Mouse (Mus musculus): ENCODE measurements around the gene Abcb9. TPM values are rescaled to one million over a fixed set of nuclear protein-coding genes. Genes with fewer than 3 reads are reported as not detected.
A peak's percentile ranks its signal among the peaks of the same experiment; 100 is the strongest.

Abcb9 gene
- polyA plus RNA-seq, 1 experiment: 7.0 TPM

- peaks cover 25% of the 10 kb centered on the region; the same call in 1 of the 2 replicates for H3K4me1 ChIP-seq (ENCODE audit: control insufficient read depth, insufficient read depth, insufficient read length)
- H3K27me3 ChIP-seq (ENCODE audit: control insufficient read depth, insufficient read depth, low read length): no peaks in the 10 kb centered on the region
- TF ChIP-seq POLR2A (IDR thresholded peaks at IDR 0.05; ENCODE audit: low read depth, low read length): no peak
- TF ChIP-seq CTCF (IDR thresholded peaks at IDR 0.05; ENCODE audit: extremely low read depth, insufficient read depth, insufficient read length, insufficient replicate concordance): no peak
- peak overlapping the region; percentile 66 for H3K27ac ChIP-seq (ENCODE audit: insufficient read depth, low read length)
- no peak overlapping the region; the same call in 1 of the 2 replicates for H3K4me3 ChIP-seq (ENCODE audit: extremely low read depth, insufficient read depth, insufficient read length)
- DNase-seq (ENCODE audit: low read depth in 1 of 2, low spot score in 2 of 2): no peak
- whole genome bisulfite sequencing: 58% methylated on average over 9 of the region's 9 CpGs
- no peaks in the 10 kb centered on the region for H3K36me3 ChIP-seq (ENCODE audit: control insufficient read depth, insufficient read depth, low read length)
These were observed 16.7 kb downstream of the Abcb9 start for GRCm38 (mm10) chr5:124078794-124079416.

DNA sequence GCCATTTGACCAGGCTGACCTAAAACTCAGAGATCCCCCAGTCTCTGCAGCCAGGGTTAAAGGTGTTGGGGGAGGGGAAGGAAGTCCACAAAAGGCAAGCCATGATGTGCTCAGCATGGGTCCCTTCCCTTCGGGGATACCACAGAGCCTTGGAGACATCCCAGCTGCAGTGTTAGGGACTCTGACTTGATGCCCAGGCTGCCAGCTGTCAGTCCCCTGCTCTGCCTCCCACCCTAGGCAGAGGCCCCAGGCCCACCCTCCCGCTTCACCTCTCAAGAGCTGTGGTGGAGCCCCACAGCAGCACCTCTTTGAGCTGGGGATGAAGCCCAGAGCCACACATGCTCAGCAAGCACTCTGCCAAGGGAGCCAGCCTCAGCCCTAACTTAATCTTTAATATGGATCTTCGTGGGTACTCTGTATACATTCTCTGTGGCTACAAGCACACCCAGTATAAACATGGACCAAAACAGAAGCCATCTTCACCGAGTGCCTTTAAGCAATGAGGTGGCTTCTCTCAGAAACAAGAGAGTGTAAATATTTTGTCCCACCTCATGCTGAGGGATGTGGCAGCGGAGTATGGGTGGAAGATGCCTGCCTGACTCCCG, 17.6 kb downstream of the Abcb9 start:
- H3K4me3 ChIP-seq (ENCODE audit: extremely low read depth, insufficient read depth, insufficient read length): no peak overlapping the region; the same call in 1 of the 2 replicates
- peaks cover 30% of the 10 kb centered on the region; the same call in 1 of the 2 replicates for H3K4me1 ChIP-seq (ENCODE audit: control insufficient read depth, insufficient read depth, insufficient read length)
- no peak for TF ChIP-seq POLR2A (IDR thresholded peaks at IDR 0.05; ENCODE audit: low read depth, low read length)
- no peak for TF ChIP-seq CTCF (IDR thresholded peaks at IDR 0.05; ENCODE audit: extremely low read depth, insufficient read depth, insufficient read length, insufficient replicate concordance)
- H3K36me3 ChIP-seq (ENCODE audit: control insufficient read depth, insufficient read depth, low read length): no peaks in the 10 kb centered on the region
- no peak for DNase-seq (ENCODE audit: low read depth in 1 of 2, low spot score in 2 of 2)
- H3K27me3 ChIP-seq (ENCODE audit: control insufficient read depth, insufficient read depth, low read length): no peaks in the 10 kb centered on the region
- 62% methylated on average over 6 of the region's 6 CpGs for WGBS
- H3K27ac ChIP-seq (ENCODE audit: insufficient read depth, low read length): peak overlapping the region; percentile 66

DNA sequence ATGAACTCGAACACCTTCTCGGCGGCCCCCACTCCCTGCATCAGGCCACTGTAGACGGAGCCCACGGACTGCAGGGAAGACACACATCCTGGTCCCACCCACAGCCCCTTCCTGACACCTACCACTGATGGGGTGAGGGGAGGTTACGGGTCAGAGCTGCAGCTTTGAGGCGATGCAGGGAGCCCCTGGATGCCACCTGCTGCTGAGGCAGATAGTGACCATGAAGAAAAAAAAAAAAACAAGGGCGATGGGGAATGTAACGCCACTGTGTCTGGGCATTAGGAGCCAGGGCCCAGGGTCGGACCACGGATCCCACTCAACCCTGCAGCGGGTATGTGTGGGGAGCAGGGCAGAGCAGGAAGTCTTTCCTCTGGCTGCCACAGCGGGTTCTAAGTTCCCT, 18.4 kb downstream of the Abcb9 start:
- no peaks in the 10 kb centered on the region for H3K27me3 ChIP-seq (ENCODE audit: control insufficient read depth, insufficient read depth, low read length)
- no peak for TF ChIP-seq CTCF (IDR thresholded peaks at IDR 0.05; ENCODE audit: extremely low read depth, insufficient read depth, insufficient read length, insufficient replicate concordance)
- TF ChIP-seq POLR2A (IDR thresholded peaks at IDR 0.05; ENCODE audit: low read depth, low read length): no peak
- no peak for DNase-seq (ENCODE audit: low read depth in 1 of 2, low spot score in 2 of 2)
- H3K4me1 ChIP-seq (ENCODE audit: control insufficient read depth, insufficient read depth, insufficient read length): peaks cover 30% of the 10 kb centered on the region; the same call in 1 of the 2 replicates
- no peaks in the 10 kb centered on the region for H3K36me3 ChIP-seq (ENCODE audit: control insufficient read depth, insufficient read depth, low read length)
- peak overlapping the region; percentile 33; the same call in 1 of the 2 replicates for H3K27ac ChIP-seq (ENCODE audit: insufficient read depth, low read length)
- no peak overlapping the region for H3K4me3 ChIP-seq (ENCODE audit: extremely low read depth, insufficient read depth, insufficient read length)
- 53% methylated on average over 13 of the region's 13 CpGs for WGBS

DNA sequence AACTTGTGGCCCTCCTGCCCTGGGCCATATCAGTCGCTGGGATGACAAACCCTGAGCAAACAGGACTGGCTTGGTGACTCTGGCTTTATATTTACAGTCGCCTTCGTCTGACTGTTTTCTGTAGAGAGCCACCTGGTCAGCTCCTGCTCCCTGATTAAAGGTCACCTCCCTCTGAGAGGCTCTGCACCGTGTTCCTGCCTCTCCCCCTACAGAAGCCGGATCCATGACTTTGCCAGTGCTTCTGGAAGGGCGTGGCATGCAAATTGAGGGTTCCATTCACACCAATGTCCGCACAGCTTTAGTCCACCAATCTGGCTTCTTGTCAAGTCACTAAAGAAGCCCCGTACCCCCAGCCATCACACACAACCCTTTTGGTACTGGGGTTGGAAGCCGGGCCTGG, 19.0 kb downstream of the Abcb9 start:
- H3K4me3 ChIP-seq (ENCODE audit: extremely low read depth, insufficient read depth, insufficient read length): no peak overlapping the region
- H3K4me1 ChIP-seq (ENCODE audit: control insufficient read depth, insufficient read depth, insufficient read length): peaks cover 30% of the 10 kb centered on the region; the same call in 1 of the 2 replicates
- H3K27ac ChIP-seq (ENCODE audit: insufficient read depth, low read length): peak overlapping the region; percentile 33; the same call in 1 of the 2 replicates
- WGBS: 83% methylated on average over 9 of the region's 9 CpGs
- no peaks in the 10 kb centered on the region for H3K27me3 ChIP-seq (ENCODE audit: control insufficient read depth, insufficient read depth, low read length)
- H3K36me3 ChIP-seq (ENCODE audit: control insufficient read depth, insufficient read depth, low read length): no peaks in the 10 kb centered on the region
- no peak for DNase-seq (ENCODE audit: low read depth in 1 of 2, low spot score in 2 of 2)
- TF ChIP-seq POLR2A (IDR thresholded peaks at IDR 0.05; ENCODE audit: low read depth, low read length) (no peak), CTCF (IDR thresholded peaks at IDR 0.05; ENCODE audit: extremely low read depth, insufficient read depth, insufficient read length, insufficient replicate concordance) (no peak)

- no peaks in the 10 kb centered on the region for H3K27me3 ChIP-seq (ENCODE audit: control insufficient read depth, insufficient read depth, low read length)
- TF ChIP-seq CTCF (IDR thresholded peaks at IDR 0.05; ENCODE audit: extremely low read depth, insufficient read depth, insufficient read length, insufficient replicate concordance) (no peak), POLR2A (IDR thresholded peaks at IDR 0.05; ENCODE audit: low read depth, low read length) (no peak)
- H3K4me3 ChIP-seq (ENCODE audit: extremely low read depth, insufficient read depth, insufficient read length): no peak overlapping the region
- peak overlapping the region; percentile 19; the same call in 1 of the 2 replicates for H3K27ac ChIP-seq (ENCODE audit: insufficient read depth, low read length)
- H3K36me3 ChIP-seq (ENCODE audit: control insufficient read depth, insufficient read depth, low read length): no peaks in the 10 kb centered on the region
- peaks cover 30% of the 10 kb centered on the region; the same call in 1 of the 2 replicates for H3K4me1 ChIP-seq (ENCODE audit: control insufficient read depth, insufficient read depth, insufficient read length)
- 41% methylated on average over 9 of the region's 9 CpGs for WGBS
- no peak for DNase-seq (ENCODE audit: low read depth in 1 of 2, low spot score in 2 of 2)
These were observed 19.9 kb downstream of the Abcb9 start for GRCm38 (mm10) chr5:124075716-124076115.

DNA sequence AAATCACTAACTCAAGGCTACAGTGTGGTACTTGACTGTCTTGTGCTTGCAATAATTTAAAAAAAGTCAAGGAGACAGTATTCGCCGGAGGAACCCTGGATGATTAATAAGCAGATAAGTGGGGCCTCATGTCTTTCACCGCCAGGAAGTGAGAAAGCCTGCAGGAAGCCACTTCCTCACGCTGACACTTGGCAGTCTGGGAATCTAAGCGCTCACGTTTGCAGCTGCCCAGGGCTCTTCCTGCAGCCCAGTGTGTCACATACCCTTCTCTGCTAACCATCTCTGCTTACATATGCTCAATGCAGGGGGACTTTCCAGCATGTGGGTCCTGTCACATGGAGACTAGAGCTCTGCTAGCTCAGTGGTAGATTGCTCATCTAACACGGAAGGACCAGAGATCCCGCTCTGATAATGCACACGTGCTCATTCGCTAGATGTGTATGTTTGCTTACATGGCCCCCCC, 20.7 kb downstream of the Abcb9 start:
- 16% methylated on average over 10 of the region's 10 CpGs for WGBS
- Histone ChIP-seq H3K27me3 (ENCODE audit: control insufficient read depth, insufficient read depth, low read length) (no peaks in the 10 kb centered on the region), H3K4me1 (ENCODE audit: control insufficient read depth, insufficient read depth, insufficient read length) (peaks cover 23% of the 10 kb centered on the region; the same call in 1 of the 2 replicates), H3K36me3 (ENCODE audit: control insufficient read depth, insufficient read depth, low read length) (no peaks in the 10 kb centered on the region), H3K4me3 (ENCODE audit: extremely low read depth, insufficient read depth, insufficient read length) (no peak overlapping the region), H3K27ac (ENCODE audit: insufficient read depth, low read length) (peak overlapping the region; percentile 33; the same call in 1 of the 2 replicates)
- DNase-seq (ENCODE audit: low read depth in 1 of 2, low spot score in 2 of 2): no peak
- TF ChIP-seq CTCF (IDR thresholded peaks at IDR 0.05; ENCODE audit: extremely low read depth, insufficient read depth, insufficient read length, insufficient replicate concordance) (no peak), POLR2A (IDR thresholded peaks at IDR 0.05; ENCODE audit: low read depth, low read length) (no peak)
